Mouse (Mus musculus) stomach, embryonic 16.5 days (tissue): ENCODE results near the gene Card11. TPM values are rescaled to one million over a fixed set of nuclear protein-coding genes. Genes with fewer than 3 reads are reported as not detected.

ENCODE experiments used
- ATAC-seq: fragments of 200-750 bp; cut with Nextera tagmentation; 2 replicates; pipeline ENCODE4 v1.8.0; 2017; ENCODE audit warnings: moderate number of reproducible peaks, moderate TSS enrichment; ENCODE audit not compliant: insufficient read depth, low FRiP score
- H3K27ac ChIP-seq: fragments of 300-500 bp; sonication (generic); 2 replicates; pipeline ENCODE4 v1.5.1; 2014; ENCODE audit warnings: low read length
- H3K27me3 ChIP-seq: fragments of 300-500 bp; sonication (generic); 2 replicates; pipeline ENCODE4 v1.6.1; 2014; ENCODE audit warnings: low read length, control low read depth, mixed read lengths; ENCODE audit not compliant: control insufficient read depth, insufficient read depth
- H3K36me3 ChIP-seq: fragments of 300-500 bp; sonication (generic); 2 replicates; pipeline ENCODE4 v1.6.1; 2014; ENCODE audit warnings: low read length; ENCODE audit not compliant: control insufficient read depth, insufficient read depth
- H3K4me1 ChIP-seq: fragments of 300-500 bp; sonication (generic); 2 replicates; pipeline ENCODE4 v1.6.1; 2014; ENCODE audit warnings: low read length, control low read depth, mixed read lengths; ENCODE audit not compliant: control insufficient read depth, insufficient read depth
- H3K4me2 ChIP-seq: fragments of 300-500 bp; sonication (generic); 2 replicates; pipeline ENCODE4 v1.6.1; 2014; ENCODE audit warnings: low read depth, low read length, mixed read lengths
- H3K4me3 ChIP-seq: fragments of 300-500 bp; sonication (generic); replicated peaks from 2 replicates; pipeline ENCODE4 v1.5.1; 2014; ENCODE audit warnings: mild to moderate bottlenecking, low read length
- H3K9ac ChIP-seq: fragments of 300-500 bp; sonication (generic); 2 replicates; pipeline ENCODE4 v1.6.1; 2014; ENCODE audit warnings: low read length
- H3K9me3 ChIP-seq: fragments of 300-500 bp; sonication (generic); replicated peaks from 2 replicates; pipeline ENCODE4 v1.6.1; 2016; ENCODE audit warnings: low read length, control low read depth; ENCODE audit not compliant: control insufficient read depth
- WGBS: fragments of 180-500 bp; shearing (Covaris S2); extraction: QIAGEN DNeasy Blood & Tissue Kit; methylation state at CpG from one replicate; pipeline ENCODE4 v1.1.7; 2014; 5-methylcytosine and 5-hydroxymethylcytosine counted together
- polyA plus RNA-seq: library from polyadenylated mRNA; unstranded; fragments of >200 nt; fragmentation: Nextera tagmentation; extraction: Ambion mirVana; gene quantifications from 2 replicates; pipeline ENCODE4 v1.2.1, GENCODE M21; 2015

The Card11 gene
- polyA plus RNA-seq, 1 experiment from 2014 or later: 0.37 TPM

DNA sequence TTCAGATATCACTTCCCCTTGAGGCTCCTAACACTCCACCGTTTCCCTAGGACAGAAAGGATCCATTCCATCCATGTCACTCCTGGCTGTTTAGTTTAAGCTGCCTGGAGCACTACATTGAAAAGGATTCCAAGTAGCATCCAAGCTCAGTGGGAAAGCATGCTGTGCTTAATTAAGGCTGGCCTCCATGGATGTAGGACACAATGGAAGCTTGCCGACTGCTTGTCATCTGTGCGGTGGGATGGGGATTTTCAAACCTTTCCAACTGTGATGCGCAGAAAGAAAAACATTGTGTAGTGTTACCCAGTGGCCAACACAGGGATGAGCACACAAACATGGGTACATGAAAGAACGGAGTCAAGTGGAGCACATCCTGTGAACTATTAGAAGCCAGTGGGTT lies 89.5 kb downstream of the Card11 start:
- H3K4me3 ChIP-seq: no peak overlapping the region
- H3K4me2 ChIP-seq: no peak overlapping the region
- ATAC-seq: no peak
- no peaks in the 10 kb centered on the region for H3K27me3 ChIP-seq
- 73% methylated on average over 5 of the region's 5 CpGs for WGBS
- no peaks in the 10 kb centered on the region for H3K4me1 ChIP-seq
- no peak overlapping the region for H3K9ac ChIP-seq
- no peaks in the 10 kb centered on the region for H3K36me3 ChIP-seq
- 0 out of 2 replicates have a peak, but pooled peaks cover 5% of the 10 kb centered on the region for H3K9me3 ChIP-seq
- no peak overlapping the region for H3K27ac ChIP-seq

DNA sequence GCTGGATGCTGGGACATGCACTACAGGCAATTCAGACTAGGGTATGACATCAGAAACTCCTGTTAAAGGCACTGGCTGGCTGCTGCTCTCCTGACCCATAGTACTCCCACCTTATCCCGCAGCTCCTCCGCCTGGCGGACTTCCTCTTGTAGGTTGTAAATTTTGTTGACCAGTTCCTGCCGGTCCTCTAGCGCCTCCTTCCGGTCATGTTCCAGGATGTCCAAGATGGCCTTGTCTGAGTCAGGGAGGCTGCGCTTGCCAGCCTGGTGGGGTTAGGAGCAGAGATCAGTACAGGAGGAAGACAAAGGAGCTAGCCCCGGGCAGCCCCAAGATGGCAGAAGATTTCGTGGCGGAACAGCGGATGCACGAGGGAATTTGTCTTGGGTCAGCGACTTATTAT lies 99.5 kb downstream of the Card11 start:
- ATAC-seq: no peak
- 76% methylated on average over 13 of the region's 13 CpGs for WGBS
- Histone ChIP-seq H3K9me3 (no peaks in the 10 kb centered on the region), H3K4me3 (no peak overlapping the region), H3K4me2 (no peak overlapping the region), H3K27ac (no peak overlapping the region), H3K9ac (no peak overlapping the region), H3K36me3 (no peaks in the 10 kb centered on the region), H3K4me1 (no peaks in the 10 kb centered on the region), H3K27me3 (no peaks in the 10 kb centered on the region)

GRCm38 (mm10) chr5:140891080-140891479 lies 109.3 kb downstream of the Card11 start:
- 42% methylated on average over 10 of the region's 10 CpGs for WGBS
- Histone ChIP-seq H3K4me1 (peaks cover 12% of the 10 kb centered on the region; the same call in 1 of the 2 replicates), H3K27me3 (no peaks in the 10 kb centered on the region), H3K4me2 (no peak overlapping the region), H3K36me3 (no peaks in the 10 kb centered on the region), H3K9ac (no peak overlapping the region), H3K4me3 (no peak overlapping the region), H3K9me3 (no peaks in the 10 kb centered on the region), H3K27ac (no peak overlapping the region)
- ATAC-seq: no peak

DNA sequence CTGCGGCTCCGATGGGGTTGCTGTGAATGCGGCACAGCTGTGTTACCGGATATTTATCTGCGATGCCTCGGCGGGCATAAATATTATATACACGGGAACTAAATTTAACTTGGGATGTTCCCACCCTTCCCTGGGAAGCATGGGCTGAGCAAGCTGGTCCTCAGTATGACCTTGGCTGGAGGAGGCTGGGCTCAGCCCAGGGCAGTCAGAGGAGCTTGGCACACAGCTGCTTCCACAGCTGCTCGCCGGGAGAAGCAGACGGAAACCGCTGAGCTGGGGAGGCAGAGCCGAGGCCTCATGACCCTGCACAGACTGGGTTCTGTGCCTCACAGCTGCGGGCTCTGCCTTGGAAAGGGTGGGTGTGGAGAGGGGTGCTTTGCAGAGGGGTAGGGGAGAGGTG lies 110.3 kb downstream of the Card11 start:
- Histone ChIP-seq H3K4me2 (peak overlapping the region; percentile 2; the same call in 1 of the 2 replicates), H3K4me1 (peaks cover 12% of the 10 kb centered on the region; the same call in 1 of the 2 replicates), H3K27ac (no peak overlapping the region), H3K4me3 (no peak overlapping the region), H3K27me3 (no peaks in the 10 kb centered on the region), H3K9me3 (no peaks in the 10 kb centered on the region), H3K9ac (0 out of 2 replicates have a peak overlapping the region, but pooled peaks have one; percentile 9), H3K36me3 (no peaks in the 10 kb centered on the region)
- 31% methylated on average over 14 of the region's 14 CpGs for WGBS
- ATAC-seq: peak; percentile 59

- Histone ChIP-seq H3K4me3 (no peak overlapping the region), H3K27ac (no peak overlapping the region), H3K36me3 (no peaks in the 10 kb centered on the region), H3K4me2 (peak overlapping the region; percentile 2; the same call in 1 of the 2 replicates), H3K9me3 (no peaks in the 10 kb centered on the region), H3K9ac (no peak overlapping the region), H3K27me3 (no peaks in the 10 kb centered on the region), H3K4me1 (peaks cover 12% of the 10 kb centered on the region; the same call in 1 of the 2 replicates)
- ATAC-seq: no peak
- 41% methylated on average over 8 of the region's 8 CpGs for WGBS
Measured at GRCm38 (mm10) chr5:140889539-140889938, 110.8 kb downstream of the Card11 start.

DNA sequence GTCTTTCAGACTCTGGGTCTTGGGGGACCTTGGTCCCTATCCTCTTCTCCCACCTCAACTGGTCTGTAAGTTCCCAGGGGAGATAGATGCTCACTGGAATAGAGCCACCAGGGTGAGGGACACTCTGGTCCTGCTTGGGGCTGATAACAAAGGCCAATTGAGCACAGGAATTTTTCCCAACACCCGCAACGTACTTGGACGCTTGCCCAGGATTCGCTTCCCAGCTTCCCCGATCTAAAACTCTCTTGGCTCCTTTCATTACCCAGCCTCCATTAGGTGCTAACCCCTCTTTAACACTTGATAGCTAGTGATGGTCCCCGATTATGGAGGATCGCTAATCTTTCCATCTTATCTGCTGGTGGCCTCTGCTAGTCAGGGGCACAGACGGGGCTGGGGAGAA lies 112.5 kb downstream of the Card11 start:
- no peaks in the 10 kb centered on the region for H3K36me3 ChIP-seq
- H3K27ac ChIP-seq: no peak overlapping the region
- H3K9me3 ChIP-seq: no peaks in the 10 kb centered on the region
- H3K27me3 ChIP-seq: no peaks in the 10 kb centered on the region
- WGBS: 64% methylated on average over 8 of the region's 8 CpGs
- no peak overlapping the region for H3K4me2 ChIP-seq
- no peak overlapping the region for H3K9ac ChIP-seq
- ATAC-seq: no peak
- H3K4me3 ChIP-seq: no peak overlapping the region
- peaks cover 12% of the 10 kb centered on the region; the same call in 1 of the 2 replicates for H3K4me1 ChIP-seq

DNA sequence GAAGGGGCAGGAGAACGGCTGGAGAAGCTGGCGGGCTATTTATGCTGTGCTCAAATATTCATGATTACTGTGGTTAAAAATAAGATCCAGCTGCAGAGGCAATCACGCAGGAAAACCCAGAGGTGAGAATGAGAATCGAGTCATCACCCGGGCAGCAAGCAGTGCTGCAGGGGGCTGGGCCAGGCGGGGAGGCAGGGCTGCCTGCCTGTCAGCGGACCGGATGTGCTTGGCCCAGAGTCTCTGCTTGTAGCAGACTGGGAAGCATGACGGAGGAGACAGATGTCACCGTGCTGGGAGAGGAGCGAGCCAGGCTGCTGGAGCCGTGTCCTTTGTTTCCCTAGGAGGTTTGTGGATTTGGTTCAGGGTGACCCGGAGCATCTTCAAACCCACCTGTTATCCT lies 115.4 kb downstream of the Card11 start:
- no peaks in the 10 kb centered on the region for H3K9me3 ChIP-seq
- no peak overlapping the region for H3K4me3 ChIP-seq
- 46% methylated on average over 13 of the region's 13 CpGs for WGBS
- H3K4me1 ChIP-seq: peaks cover 3% of the 10 kb centered on the region; the same call in 1 of the 2 replicates
- H3K4me2 ChIP-seq: no peak overlapping the region
- no peak overlapping the region for H3K27ac ChIP-seq
- no peaks in the 10 kb centered on the region for H3K27me3 ChIP-seq
- no peaks in the 10 kb centered on the region for H3K36me3 ChIP-seq
- no peak for ATAC-seq
- no peak overlapping the region for H3K9ac ChIP-seq

DNA sequence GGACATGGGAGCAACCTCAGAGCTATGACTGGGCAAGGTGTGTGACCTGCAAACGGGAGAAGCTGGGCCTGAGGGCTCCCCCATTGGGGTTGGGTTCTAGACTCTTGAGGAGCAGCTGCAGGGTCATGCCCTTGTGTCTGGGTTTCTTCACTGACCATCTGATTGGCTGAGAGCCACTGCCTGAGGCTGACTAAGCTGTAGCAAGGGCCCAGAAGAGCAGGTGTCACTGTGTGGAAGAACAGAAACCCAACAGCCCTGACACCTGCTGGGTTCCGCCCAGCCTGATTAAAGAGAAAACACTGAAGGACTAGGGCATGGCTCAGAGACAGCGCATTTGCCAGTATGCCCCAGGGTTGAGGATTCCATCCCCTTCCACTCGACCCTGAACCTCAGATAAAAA lies 118.0 kb downstream of the Card11 start:
- Histone ChIP-seq H3K36me3 (no peaks in the 10 kb centered on the region), H3K9ac (no peak overlapping the region), H3K27ac (no peak overlapping the region), H3K4me3 (no peak overlapping the region), H3K27me3 (no peaks in the 10 kb centered on the region), H3K4me1 (no peaks in the 10 kb centered on the region), H3K4me2 (no peak overlapping the region), H3K9me3 (no peaks in the 10 kb centered on the region)
- 77% methylated on average over 4 of the region's 4 CpGs for WGBS
- ATAC-seq: no peak

- WGBS: 48% methylated on average over 10 of the region's 10 CpGs
- Histone ChIP-seq H3K4me2 (no peak overlapping the region), H3K27me3 (no peaks in the 10 kb centered on the region), H3K27ac (no peak overlapping the region), H3K36me3 (no peaks in the 10 kb centered on the region), H3K4me1 (no peaks in the 10 kb centered on the region), H3K9ac (no peak overlapping the region), H3K4me3 (no peak overlapping the region), H3K9me3 (no peaks in the 10 kb centered on the region)
- ATAC-seq: no peak
Measured at GRCm38 (mm10) chr5:140880151-140880550, 120.2 kb downstream of the Card11 start.
